Mouse (Mus musculus) spleen, adult 18-20 months (tissue): Measurements from ENCODE around the gene Olfr1133.
"Not testable (repeated sequence)": the region's sequence is repeated elsewhere in the genome, so short reads cannot be mapped to it uniquely, and the experiment has no call there.

ENCODE experiments used
- DNase-seq, 2 experiments: peaks; one replicate each; pipeline ENCODE4 v3.0.0; 2022; ENCODE audit warnings: mixed read lengths in 2 of 2

Gene Olfr1133

DNA sequence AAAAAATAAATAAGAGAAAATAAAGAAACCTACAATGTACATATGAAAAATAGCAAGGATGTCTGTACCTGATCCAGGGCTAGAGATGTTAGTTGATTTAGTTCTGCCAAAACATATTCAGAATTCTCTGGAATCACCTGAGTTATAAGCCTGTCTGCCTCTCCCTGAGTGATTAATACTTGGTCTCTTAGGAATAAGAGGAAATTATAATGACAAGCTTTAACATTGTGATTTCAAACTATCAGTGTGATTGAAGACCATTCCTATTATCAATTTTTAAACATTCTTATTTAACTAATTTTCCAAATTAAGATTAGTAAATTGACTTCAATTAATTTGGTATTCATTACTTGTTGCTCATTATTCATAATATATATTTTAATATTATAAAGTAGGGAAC, at the start of gene Olfr1133:
TSS of gene Olfr1133 (minus strand) at position 101 of the 400 bp plus-strand sequence.
- no peak for DNase-seq

DNA sequence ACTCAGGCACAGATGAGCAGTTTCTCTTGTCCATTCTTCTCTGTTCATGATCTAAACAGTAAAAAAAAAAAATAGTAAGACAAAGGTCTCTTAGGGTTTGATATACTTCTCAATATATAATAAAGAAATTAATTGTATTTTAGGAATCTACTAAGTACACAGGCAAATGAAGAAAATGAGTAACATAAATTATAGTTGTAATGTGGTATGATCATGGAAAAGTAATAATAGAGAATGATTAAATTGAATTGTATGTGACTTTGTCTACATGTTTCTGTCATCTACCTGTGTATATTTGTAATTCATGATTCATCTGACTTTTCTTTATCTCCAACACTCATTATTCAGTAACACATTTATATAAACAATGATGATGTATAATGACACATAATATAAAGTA, 46.7 kb upstream of the Olfr1133 start, which contains the start of gene Olfr1136:
TSS of gene Olfr1136 (minus strand) at position 101 of the 400 bp plus-strand sequence.
- no peak for DNase-seq

DNA sequence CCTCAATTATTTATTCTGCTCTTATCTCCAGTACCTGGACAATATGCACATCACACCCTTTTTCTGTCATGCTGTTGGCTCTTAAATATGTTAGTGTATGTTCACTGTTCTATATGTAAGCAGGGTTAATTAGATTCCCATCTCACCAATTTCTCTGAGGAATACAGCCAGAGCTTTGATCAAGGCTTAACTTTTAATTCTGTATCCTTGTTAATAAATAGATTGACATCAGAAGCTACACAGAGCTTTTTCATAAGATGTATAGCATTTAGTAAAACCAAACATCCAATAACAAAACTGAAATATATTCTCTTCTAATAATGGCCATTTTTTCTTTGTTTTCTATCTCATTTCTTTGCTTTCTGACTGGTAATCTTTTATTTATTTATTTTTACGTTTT, 26.4 kb upstream of the Olfr1133 start, which contains the start of gene Olfr1135:
TSS of gene Olfr1135 (minus strand) at position 101 of the 400 bp plus-strand sequence.
- DNase-seq = no peak

DNA sequence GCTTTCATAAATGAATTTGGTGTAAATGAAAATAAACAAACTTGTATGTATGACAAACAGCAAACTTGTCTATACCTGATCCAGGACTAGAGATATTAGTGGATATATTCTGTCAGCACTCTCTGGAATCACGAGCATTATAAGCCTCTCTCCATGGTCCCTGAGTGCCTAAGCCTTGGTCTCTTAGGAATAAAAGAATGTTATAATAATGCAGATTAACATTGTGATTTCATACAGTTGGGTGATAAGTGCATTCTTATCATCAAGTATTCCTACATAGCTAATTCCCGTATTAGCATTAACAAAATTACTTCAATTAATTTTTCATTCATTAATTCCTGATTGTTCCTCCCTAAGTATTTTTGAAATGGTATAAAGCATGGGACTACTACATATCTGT, 11.2 kb upstream of the Olfr1133 start, which contains the start of gene Olfr1134:
TSS of gene Olfr1134 (minus strand) at position 101 of the 400 bp plus-strand sequence.
- DNase-seq = no peak

DNA sequence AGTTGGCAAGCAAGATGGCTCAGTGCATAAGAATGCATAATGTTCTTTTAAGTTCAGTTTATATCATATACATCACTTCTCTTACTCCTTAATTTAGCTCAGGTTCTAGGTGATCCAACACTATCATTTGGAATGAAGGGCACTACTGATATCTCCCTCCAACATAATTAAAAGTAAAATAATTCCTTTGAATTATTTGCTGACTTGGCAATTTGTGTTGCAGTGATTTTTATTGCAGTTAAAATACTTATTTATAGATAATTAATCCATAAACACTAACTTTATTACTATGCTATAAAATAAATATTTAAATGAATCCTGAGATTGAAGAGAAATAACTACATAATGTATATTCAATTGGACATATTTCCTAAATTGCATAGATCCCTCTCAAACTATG, 4.7 kb downstream of the Olfr1133 start:
- no peak for DNase-seq

DNA sequence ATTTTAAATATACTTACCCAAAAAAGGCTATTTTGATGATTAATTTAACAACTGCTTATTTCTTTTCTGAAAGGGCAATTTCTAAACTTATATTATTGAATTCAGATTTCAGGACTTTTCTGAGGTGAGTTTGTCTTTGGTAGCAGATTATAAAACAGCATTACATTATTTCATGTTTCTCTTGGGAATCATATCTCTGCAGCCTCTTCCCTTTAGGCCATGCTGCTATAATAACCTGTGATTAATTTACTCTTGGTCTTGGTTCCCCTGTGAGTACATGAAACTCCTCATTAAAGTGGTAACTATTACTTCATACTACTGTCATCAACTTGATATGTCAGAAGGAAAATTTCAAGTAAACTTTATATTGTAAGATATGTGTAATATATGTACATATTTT, 9.7 kb downstream of the Olfr1133 start, which contains the start of gene Olfr1132:
TSS of gene Olfr1132 (minus strand) at position 101 of the 400 bp plus-strand sequence.
- DNase-seq = no peak

DNA sequence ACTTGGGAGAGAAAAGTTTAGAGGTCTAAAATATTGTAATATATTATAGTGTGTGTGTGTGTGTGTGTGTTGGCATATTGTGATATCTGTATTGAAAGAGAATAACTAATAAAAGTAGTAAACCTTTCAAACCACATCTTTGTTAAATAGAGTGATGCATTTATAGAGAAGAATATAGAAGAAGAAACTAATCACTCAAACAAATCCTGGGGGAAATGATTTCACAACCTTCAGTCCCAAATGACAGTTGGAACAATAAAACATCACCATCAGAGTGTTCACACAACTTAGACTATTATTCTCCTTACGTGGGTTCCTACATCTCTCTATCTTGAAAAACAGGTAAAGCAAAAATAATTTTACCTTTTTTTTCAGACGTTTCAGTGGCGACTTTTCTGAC, 20.4 kb downstream of the Olfr1133 start, which contains the start of gene Olfr1131:
TSS of gene Olfr1131 (plus strand) at position 301 of the 400 bp plus-strand sequence.
- no peak for DNase-seq

DNA sequence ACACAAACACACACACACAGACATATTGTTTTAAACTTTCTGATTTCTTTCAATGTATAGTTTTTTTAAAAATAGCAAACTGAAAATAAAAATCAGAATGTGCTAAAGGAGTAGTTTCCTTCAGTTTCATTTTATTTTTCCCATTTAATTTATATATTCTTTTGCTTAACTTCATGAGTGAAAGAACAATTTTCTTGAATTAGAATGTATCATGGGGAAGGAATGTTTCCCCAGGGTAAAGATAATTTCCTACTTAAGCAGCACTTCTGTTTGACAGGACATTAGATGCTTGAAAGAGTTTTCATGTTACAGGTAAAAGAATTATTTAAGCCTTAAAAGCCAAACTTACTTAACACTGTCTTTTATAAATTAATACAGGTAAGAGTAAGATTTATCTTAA, 41.3 kb downstream of the Olfr1133 start, which contains the start of gene Olfr1130:
TSS of gene Olfr1130 (plus strand) at position 301 of the 400 bp plus-strand sequence.
- DNase-seq = not testable (repeated sequence)
